8 mouse cellular contexts compared by ENCODE assay signal in the genomic region with DNA sequence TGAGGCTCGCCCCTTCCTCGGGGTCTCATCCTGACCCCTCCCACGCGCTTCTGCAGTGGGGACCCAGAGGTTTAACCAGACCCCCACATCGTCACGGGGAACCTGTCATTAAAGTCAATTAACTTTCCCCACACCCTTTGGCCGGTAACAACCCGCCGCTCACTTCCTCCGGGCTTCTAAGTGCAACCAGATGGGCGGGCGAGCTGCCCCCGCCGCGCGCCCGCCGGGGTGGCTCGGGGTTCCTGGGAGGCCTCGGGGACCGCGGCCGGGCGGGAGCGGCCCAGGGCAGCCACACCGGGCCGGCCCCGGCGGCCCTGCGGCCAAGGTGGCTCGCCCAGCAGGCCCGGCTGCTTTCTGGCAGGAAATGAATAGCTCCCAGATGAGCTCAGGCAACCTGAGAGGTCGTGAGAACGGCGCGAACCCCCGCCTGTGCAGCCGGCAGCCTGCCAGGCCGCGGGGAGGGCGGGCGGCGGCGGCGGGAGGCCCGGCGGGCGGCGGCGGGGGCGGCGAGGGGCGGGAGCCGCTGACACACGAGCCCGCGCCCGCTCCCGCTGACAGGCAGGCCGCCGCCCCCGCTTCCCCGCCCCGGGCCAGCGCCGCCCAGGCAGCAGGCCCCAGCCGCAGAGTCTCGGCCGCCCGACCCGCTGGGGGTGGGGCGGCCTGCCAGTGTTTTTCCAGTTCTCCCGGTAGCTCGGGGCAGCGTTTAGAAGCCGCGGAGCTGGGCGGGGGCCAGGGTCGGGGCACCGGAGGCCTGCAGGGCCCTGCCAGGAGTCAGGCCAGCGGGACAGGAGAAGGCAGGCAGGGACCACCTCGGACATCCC. TPM values are rescaled to one million over a fixed set of nuclear protein-coding genes. Genes with fewer than 3 reads are reported as not detected.
DNase-seq lines count a peak whose midpoint lies in the region; ATAC-seq and TF ChIP-seq lines count a peak whose summit lies in the region.

No protein-coding gene starts in this region.

- under 1% methylated on average over 62 of the region's 82 CpGs for WGBS in forebrain, embryonic 11.5 days
- WGBS in heart, embryonic 16.5 days = under 1% methylated on average over 78 of the region's 82 CpGs
- WGBS in lung, adult 2 months = 1% methylated on average over 74 of the region's 82 CpGs
- WGBS in olfactory bulb, adult 2 months = 2% methylated on average over 80 of the region's 82 CpGs

- H3K4me2 ChIP-seq in forebrain, embryonic 11.5 days (ENCODE audit: low read depth, low read length, severe bottlenecking) = peak overlapping the region; percentile 93
- peak overlapping the region; percentile 97 for H3K4me2 ChIP-seq in heart, embryonic 16.5 days (ENCODE audit: low read depth, low read length)

- peaks cover 7% of the 10 kb centered on the region; the same call in 1 of the 2 replicates for H3K27me3 ChIP-seq in forebrain, embryonic 11.5 days (ENCODE audit: control insufficient read depth, insufficient read depth, low read length)
- H3K27me3 ChIP-seq in heart, embryonic 16.5 days (ENCODE audit: control insufficient read depth, insufficient read depth, low read length) = peaks cover 4% of the 10 kb centered on the region

- peak; percentile 72 for DNase-seq in CD4-positive, CD25-positive, alpha-beta regulatory T cell, adult 2 months (ENCODE audit: low read depth, low spot score)
- DNase-seq in forebrain, embryonic 11.5 days (ENCODE audit: low spot score) = peak; percentile 89
- DNase-seq in kidney, postnatal 25 days = peak; percentile 93 to 97
- peak; percentile 84 for DNase-seq in lung, adult 2 months
- peak; percentile 57 for DNase-seq in thymus, postnatal 0 days (ENCODE audit: low spot score)

- no peak overlapping the region for H3K27ac ChIP-seq in bone marrow macrophage, adult 2 months (ENCODE audit: insufficient read depth, low read depth, low read length)
- H3K27ac ChIP-seq in forebrain, embryonic 11.5 days (ENCODE audit: low read depth, low read length) = peak overlapping the region; percentile 76
- peak overlapping the region; percentile 98 for H3K27ac ChIP-seq in heart, embryonic 16.5 days (ENCODE audit: low read length)
- peak overlapping the region; percentile 85 for H3K27ac ChIP-seq in olfactory bulb, adult 2 months (ENCODE audit: insufficient read depth, low read depth, low read length)

- TF ChIP-seq POLR2A in bone marrow macrophage, adult 2 months (IDR thresholded peaks at IDR 0.05; ENCODE audit: borderline replicate concordance, low read depth, low read length) = no peak
- TF ChIP-seq POLR2A in lung, adult 2 months (IDR thresholded peaks at IDR 0.05; ENCODE audit: borderline replicate concordance, extremely low read depth, low read depth, low read length) = no peak
- TF ChIP-seq POLR2A in olfactory bulb, adult 2 months (IDR thresholded peaks at IDR 0.05; ENCODE audit: insufficient read depth, low read depth, low read length) = no peak

- peak overlapping the region; percentile 47 for H3K4me3 ChIP-seq in bone marrow macrophage, adult 2 months (ENCODE audit: insufficient read depth, low read length)
- peak overlapping the region; percentile 38 for H3K4me3 ChIP-seq in forebrain, embryonic 11.5 days (ENCODE audit: low read depth, low read length)
- H3K4me3 ChIP-seq in heart, embryonic 16.5 days (ENCODE audit: low read length) = peak overlapping the region; percentile 64
- peak overlapping the region; percentile 53 for H3K4me3 ChIP-seq in lung, adult 2 months (replicated peaks; ENCODE audit: extremely low read depth, low read depth, low read length)
- H3K4me3 ChIP-seq in olfactory bulb, adult 2 months (ENCODE audit: insufficient read depth, low read depth, low read length) = peak overlapping the region; percentile 50

- TF ChIP-seq CTCF in bone marrow macrophage, adult 2 months (IDR thresholded peaks at IDR 0.05; ENCODE audit: low read depth, low read length) = no peak
- TF ChIP-seq CTCF in lung, adult 2 months (IDR thresholded peaks at IDR 0.05; ENCODE audit: insufficient read depth, low read length) = no peak
- TF ChIP-seq CTCF in olfactory bulb, adult 2 months (IDR thresholded peaks at IDR 0.05; ENCODE audit: insufficient read depth, low read depth, low read length) = no peak

- H3K36me3 ChIP-seq in forebrain, embryonic 11.5 days (ENCODE audit: control insufficient read depth, insufficient read depth, low read length) = no peaks in the 10 kb centered on the region
- no peaks in the 10 kb centered on the region for H3K36me3 ChIP-seq in heart, embryonic 16.5 days (ENCODE audit: control insufficient read depth, insufficient read depth)

- H3K9me3 ChIP-seq in forebrain, embryonic 11.5 days (ENCODE audit: control insufficient read depth, low read length) = no peaks in the 10 kb centered on the region
- no peaks in the 10 kb centered on the region for H3K9me3 ChIP-seq in heart, embryonic 16.5 days (replicated peaks; ENCODE audit: control insufficient read depth, low read length)

- peak overlapping the region; percentile 67 for H3K9ac ChIP-seq in forebrain, embryonic 11.5 days (ENCODE audit: low read length)
- H3K9ac ChIP-seq in heart, embryonic 16.5 days (ENCODE audit: low read length) = peak overlapping the region; percentile 89

- ATAC-seq in forebrain, embryonic 11.5 days (replicated peaks; ENCODE audit: low FRiP score) = peak; percentile 65
- ATAC-seq in heart, embryonic 16.5 days (replicated peaks; ENCODE audit: extremely low read depth, insufficient read depth, low FRiP score) = peak; percentile 79

- 0 out of 2 replicates have a peak, but pooled peaks cover 4% of the 10 kb centered on the region for H3K4me1 ChIP-seq in bone marrow macrophage, adult 2 months (ENCODE audit: control insufficient read depth, insufficient read depth, low read length)
- peaks cover 18% of the 10 kb centered on the region for H3K4me1 ChIP-seq in forebrain, embryonic 11.5 days (replicated peaks; ENCODE audit: control insufficient read depth, insufficient read depth, low read length)
- H3K4me1 ChIP-seq in heart, embryonic 16.5 days (ENCODE audit: control insufficient read depth, insufficient read depth, low read length) = peaks cover 26% of the 10 kb centered on the region
- peaks cover 12% of the 10 kb centered on the region for H3K4me1 ChIP-seq in lung, adult 2 months (ENCODE audit: control insufficient read depth, insufficient read depth, low read length)
- H3K4me1 ChIP-seq in olfactory bulb, adult 2 months (ENCODE audit: control insufficient read depth, insufficient read depth, low read length) = peaks cover 21% of the 10 kb centered on the region

RNA-seq across cellular contexts. Expression of a gene that starts 6.0 kb away (rescaled TPM):
- not detected in 2 replicates for polyA plus RNA-seq in bone marrow macrophage, adult 2 months (2012; ENCODE audit: insufficient read depth, insufficient read length, missing spikeins)
- polyA plus RNA-seq in forebrain, embryonic 11.5 days (2014; fragmentation: Nextera tagmentation; extraction: Ambion mirVana) = 66.5 and 67.0 TPM in 2 replicates
- 19.1 and 23.8 TPM in 2 replicates for polyA plus RNA-seq in heart, embryonic 16.5 days (2015; fragmentation: Nextera tagmentation; extraction: Ambion mirVana)
- polyA plus RNA-seq in lung, adult 2 months (2012; rRNA removed) = 167 and 332 TPM in 2 replicates
- polyA plus RNA-seq in olfactory bulb, adult 2 months (2012; ENCODE audit: insufficient read depth, insufficient read length, low replicate concordance, missing spikeins) = not detected in 2 replicates
- polyA plus RNA-seq in thymus, postnatal 0 days (2015; fragmentation: Nextera tagmentation; extraction: Ambion mirVana) = 35.6 and 36.3 TPM in 2 replicates

Comparison
In these comparisons a context has a peak if more than half of its experiments do, and no peak if none do; other contexts are left out.
1. RNA of a gene that starts 6.0 kb away (polyA plus RNA-seq): 167 to 332 TPM in lung, adult 2 months, 66.5 to 67.0 TPM in forebrain, embryonic 11.5 days, 35.6 to 36.3 TPM in thymus, postnatal 0 days and 19.1 to 23.8 TPM in heart, embryonic 16.5 days; not detected in bone marrow macrophage, adult 2 months and not detected in olfactory bulb, adult 2 months; every median in the first group is over 10 times any median in the second.
2. Peak in every context shown above with its lines, with median percentiles within 50 percentile points of each other: DNase-seq and H3K4me3 ChIP-seq.